Mouse (Mus musculus) naive thymus-derived CD4-positive, alpha-beta T cell, adult 2 months (primary cell): ENCODE results near the gene Prkcg.
"Not testable (repeated sequence)": the region's sequence is repeated elsewhere in the genome, so short reads cannot be mapped to it uniquely, and the experiment has no call there.

Experiments
- DNase-seq: peaks from one replicate; pipeline ENCODE4 v3.0.0-alpha.2; 2011; ENCODE audit warnings: low read depth

Prkcg gene

GRCm38 (mm10) chr7:3290257-3291033 is 1.5 kb downstream of the Prkcg start:
- DNase-seq: peak; percentile 71

GRCm38 (mm10) chr7:3291197-3291596 is 2.2 kb downstream of the Prkcg start:
- DNase-seq: no peak

- no peak for DNase-seq
These were observed 2.8 kb downstream of the Prkcg start for GRCm38 (mm10) chr7:3291764-3292163.

- DNase-seq: not testable (repeated sequence)
These were observed 3.3 kb downstream of the Prkcg start for GRCm38 (mm10) chr7:3292271-3292670.

GRCm38 (mm10) chr7:3292791-3293190 is 3.8 kb downstream of the Prkcg start:
- no peak for DNase-seq

GRCm38 (mm10) chr7:3294794-3295193 is 5.8 kb downstream of the Prkcg start:
- no peak for DNase-seq

- no peak for DNase-seq
These were observed 6.5 kb downstream of the Prkcg start for GRCm38 (mm10) chr7:3295321-3296110.

GRCm38 (mm10) chr7:3296711-3297110 is 7.7 kb downstream of the Prkcg start:
- DNase-seq: no peak

GRCm38 (mm10) chr7:3299941-3300617 is 11.1 kb downstream of the Prkcg start:
- no peak for DNase-seq

- DNase-seq: no peak
These were observed 12.1 kb downstream of the Prkcg start for GRCm38 (mm10) chr7:3300891-3301627.

GRCm38 (mm10) chr7:3301628-3302555 is 12.9 kb downstream of the Prkcg start:
- no peak for DNase-seq

GRCm38 (mm10) chr7:3302556-3303275 is 13.7 kb downstream of the Prkcg start:
- no peak for DNase-seq

GRCm38 (mm10) chr7:3303276-3303781 is 14.3 kb downstream of the Prkcg start:
- no peak for DNase-seq

- no peak for DNase-seq
These were observed 14.8 kb downstream of the Prkcg start for GRCm38 (mm10) chr7:3303789-3304188.

- DNase-seq: no peak
These were observed 15.3 kb downstream of the Prkcg start for GRCm38 (mm10) chr7:3304298-3304697.

GRCm38 (mm10) chr7:3306400-3306799 is 17.4 kb downstream of the Prkcg start:
- no peak for DNase-seq

GRCm38 (mm10) chr7:3308646-3309045 is 19.7 kb downstream of the Prkcg start:
- DNase-seq: no peak

- DNase-seq: no peak
These were observed 21.3 kb downstream of the Prkcg start for GRCm38 (mm10) chr7:3310233-3310632.

- DNase-seq: no peak
These were observed 24.6 kb downstream of the Prkcg start for GRCm38 (mm10) chr7:3313571-3313970.

- DNase-seq: no peak
These were observed 25.1 kb downstream of the Prkcg start for GRCm38 (mm10) chr7:3314121-3314520.
